Mouse (Mus musculus): Measurements from ENCODE around the gene Stoml2.

Gene Stoml2

GRCm38 (mm10) chr4:43031237-43031995 lies at the start of gene Stoml2:
Gene Stoml2 (minus strand): TSS chr4:43031710.
- peak; percentile 98 for DNase-seq (ENCODE audit: low spot score)

- no peak for DNase-seq (ENCODE audit: low spot score)
Measured at GRCm38 (mm10) chr4:43078071-43078718, 46.7 kb upstream of the Stoml2 start.

GRCm38 (mm10) chr4:43074923-43075322 lies 43.4 kb upstream of the Stoml2 start:
- DNase-seq (ENCODE audit: low spot score), result no peak

GRCm38 (mm10) chr4:43065471-43065870 lies 34.0 kb upstream of the Stoml2 start:
- DNase-seq (ENCODE audit: low spot score), result no peak

- DNase-seq (ENCODE audit: low spot score), result no peak
Measured at GRCm38 (mm10) chr4:43060286-43060685, 28.8 kb upstream of the Stoml2 start.

GRCm38 (mm10) chr4:43059697-43060096 lies 28.2 kb upstream of the Stoml2 start:
- no peak for DNase-seq (ENCODE audit: low spot score)

GRCm38 (mm10) chr4:43058753-43059654 lies 27.5 kb upstream of the Stoml2 start, which contains the start of gene Unc13b:
Gene Unc13b (plus strand): TSS chr4:43058953.
- peak; percentile 96 for DNase-seq (ENCODE audit: low spot score)

GRCm38 (mm10) chr4:43058392-43058752 lies 26.9 kb upstream of the Stoml2 start:
- no peak for DNase-seq (ENCODE audit: low spot score)

- no peak for DNase-seq (ENCODE audit: low spot score)
Measured at GRCm38 (mm10) chr4:43057654-43058053, 26.1 kb upstream of the Stoml2 start.

GRCm38 (mm10) chr4:43052627-43053026 lies 21.1 kb upstream of the Stoml2 start:
- peak; percentile 94 for DNase-seq (ENCODE audit: low spot score)

- DNase-seq (ENCODE audit: low spot score), result peak; percentile 95
Measured at GRCm38 (mm10) chr4:43047231-43047630, 15.7 kb upstream of the Stoml2 start.

GRCm38 (mm10) chr4:43046607-43047006 lies 15.1 kb upstream of the Stoml2 start:
- DNase-seq (ENCODE audit: low spot score), result no peak

GRCm38 (mm10) chr4:43045659-43046302 lies 14.3 kb upstream of the Stoml2 start, which contains the start of gene Fam214b:
Gene Fam214b (minus strand): TSS chr4:43046220.
- peak; percentile 99 for DNase-seq (ENCODE audit: low spot score)

GRCm38 (mm10) chr4:43045285-43045658 lies 13.8 kb upstream of the Stoml2 start:
- no peak for DNase-seq (ENCODE audit: low spot score)

- DNase-seq (ENCODE audit: low spot score), result peak; percentile 32
Measured at GRCm38 (mm10) chr4:43044673-43045072, 13.2 kb upstream of the Stoml2 start.

GRCm38 (mm10) chr4:43043644-43044357 lies 12.3 kb upstream of the Stoml2 start:
- DNase-seq (ENCODE audit: low spot score), result peak; percentile 92

- DNase-seq (ENCODE audit: low spot score), result no peak
Measured at GRCm38 (mm10) chr4:43040881-43041547, 9.5 kb upstream of the Stoml2 start.

- peak; percentile 97 for DNase-seq (ENCODE audit: low spot score)
Measured at GRCm38 (mm10) chr4:43040114-43040572, 8.6 kb upstream of the Stoml2 start.

GRCm38 (mm10) chr4:43039609-43040008 lies 8.1 kb upstream of the Stoml2 start:
- DNase-seq (ENCODE audit: low spot score), result no peak

All from retina, embryonic 14.5 days (tissue).